Mouse (Mus musculus) small intestine, adult 2 months (tissue): Measurements from ENCODE around the gene Obscn. TPM values are rescaled to one million over a fixed set of nuclear protein-coding genes. Genes with fewer than 3 reads are reported as not detected.

ENCODE experiments used
- H3K27ac ChIP-seq: fragments of 200-500 bp; 2 replicates; pipeline ENCODE4 v1.5.1; 2012; ENCODE audit warnings: low read depth, low read length, control low read depth, inconsistent platforms; ENCODE audit not compliant: insufficient read depth
- H3K27me3 ChIP-seq: fragments of 200-500 bp; 2 replicates; pipeline ENCODE4 v1.6.1; 2012; ENCODE audit warnings: mild to moderate bottlenecking, moderate library complexity, low read length, inconsistent platforms; ENCODE audit not compliant: control insufficient read depth, insufficient read depth
- H3K36me3 ChIP-seq: fragments of 200-500 bp; 2 replicates; pipeline ENCODE4 v1.6.1; 2012; ENCODE audit warnings: mild to moderate bottlenecking, low read length, control low read depth, inconsistent platforms; ENCODE audit not compliant: control insufficient read depth, insufficient read depth
- H3K4me1 ChIP-seq: fragments of 200-500 bp; 2 replicates; pipeline ENCODE4 v1.6.1; 2012; ENCODE audit warnings: low read length, inconsistent platforms, mixed read lengths; ENCODE audit not compliant: control insufficient read depth, insufficient read depth, insufficient read length
- H3K4me3 ChIP-seq: fragments of 200-500 bp; 2 replicates; pipeline ENCODE4 v1.5.1; 2012; ENCODE audit warnings: low read depth, mild to moderate bottlenecking, control low read depth, inconsistent platforms, low read length, moderate library complexity
- CTCF ChIP-seq: fragments of 200-500 bp; IDR thresholded peaks from 2 replicates; pipeline ENCODE4 v1.5.1; 2012; ENCODE audit warnings: low read depth, mild to moderate bottlenecking, control low read depth, inconsistent platforms, low read length, moderate library complexity, mixed read lengths; ENCODE audit not compliant: insufficient replicate concordance, insufficient read length; ENCODE audit errors: extremely low read depth
- POLR2A ChIP-seq: fragments of 200-500 bp; IDR thresholded peaks from 2 replicates; pipeline ENCODE4 v1.6.1; 2012; ENCODE audit warnings: low read depth, mild to moderate bottlenecking, control low read depth, inconsistent platforms, low read length, moderate library complexity
- WGBS: fragments of 180-500 bp; shearing (Covaris S2); methylation state at CpG from one replicate; pipeline ENCODE4 v1.1.7; 2018; 5-methylcytosine and 5-hydroxymethylcytosine counted together
- polyA plus RNA-seq: library from polyadenylated mRNA; depleted of rRNA; stranded (reverse); fragments of >200 nt; gene quantifications from 2 replicates; pipeline ENCODE4 v1.2.3, GENCODE M21; 2012

Gene Obscn
- polyA plus RNA-seq, 1 experiment: 1.2 TPM

DNA sequence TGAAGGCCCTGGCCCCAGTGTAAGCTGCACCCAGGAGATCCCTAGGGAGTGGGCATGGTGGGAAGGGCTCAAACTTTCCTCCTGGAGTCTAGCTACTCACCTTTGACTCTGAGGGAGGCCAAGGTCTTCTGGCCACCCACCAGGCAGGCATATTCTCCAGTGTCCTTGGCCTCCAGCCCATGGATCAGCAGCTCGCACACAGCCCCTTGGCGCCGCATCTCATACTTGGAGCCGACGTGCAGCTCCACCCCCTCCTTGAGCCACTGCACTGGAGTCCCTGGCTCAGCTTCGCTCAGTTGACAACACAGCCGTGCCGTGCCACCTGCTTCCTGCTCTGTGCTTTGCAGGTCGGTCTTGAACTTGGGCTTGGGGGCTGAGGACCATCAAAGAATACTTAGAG, 85.2 kb downstream of the Obscn start:
- TF ChIP-seq POLR2A: no peak
- TF ChIP-seq CTCF: no peak
- Histone ChIP-seq H3K27me3 (no peaks in the 10 kb centered on the region), H3K4me1 (no peaks in the 10 kb centered on the region), H3K4me3 (no peak overlapping the region), H3K27ac (no peak overlapping the region), H3K36me3 (no peaks in the 10 kb centered on the region)
- WGBS: 70% methylated on average over 9 of the region's 9 CpGs

DNA sequence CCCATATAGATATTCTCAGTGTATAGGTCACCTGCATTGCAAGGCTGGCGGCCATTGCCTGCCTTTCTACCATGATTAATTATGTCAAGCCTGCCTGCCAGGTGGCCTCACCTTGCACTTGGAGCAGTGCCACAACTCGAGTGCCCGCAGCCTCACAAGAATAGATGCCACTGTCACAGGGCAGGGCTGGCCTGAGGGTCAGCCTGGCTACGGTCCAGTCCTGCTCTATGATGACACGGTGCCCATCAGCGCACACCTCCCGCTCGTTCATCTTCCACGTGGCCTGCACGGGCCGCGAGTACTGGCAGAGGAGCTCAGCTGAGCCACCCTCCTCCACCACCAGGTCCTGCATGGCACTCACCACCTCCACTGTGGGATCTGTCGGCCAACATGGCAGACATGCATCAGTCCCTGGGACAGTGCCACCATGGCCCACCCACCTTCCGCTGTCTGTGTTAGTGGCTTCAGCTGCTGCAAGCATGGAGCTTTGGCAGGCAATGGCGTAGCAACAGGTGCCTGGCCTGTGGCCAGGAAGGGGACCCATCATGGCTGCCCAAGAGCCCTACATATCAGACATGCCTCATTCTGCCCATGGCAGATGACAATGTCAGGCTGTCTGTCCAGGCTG, 91.4 kb downstream of the Obscn start:
- 76% methylated on average over 15 of the region's 15 CpGs for WGBS
- H3K36me3 ChIP-seq: no peaks in the 10 kb centered on the region

DNA sequence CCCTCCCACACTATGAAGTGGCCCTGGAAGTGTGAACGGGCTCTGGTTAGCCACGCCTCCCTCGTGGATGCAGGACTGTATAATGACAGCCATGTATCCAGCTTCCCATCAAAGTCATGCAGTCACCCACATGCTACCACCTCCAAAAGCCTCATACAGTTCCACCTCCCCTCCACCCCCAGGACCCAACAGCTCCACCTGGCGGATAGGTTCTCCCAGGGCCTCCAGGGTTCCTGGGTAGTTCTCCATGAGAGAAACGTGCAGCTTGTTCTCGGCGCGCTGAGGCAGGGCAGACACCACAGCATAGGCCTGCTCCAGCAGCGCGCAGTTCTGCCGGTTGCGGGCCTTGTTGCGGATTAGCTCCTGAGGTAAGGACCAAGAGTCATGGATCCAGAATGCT, 107.2 kb downstream of the Obscn start:
- no peak overlapping the region for H3K4me3 ChIP-seq
- WGBS: 83% methylated on average over 13 of the region's 13 CpGs
- no peaks in the 10 kb centered on the region for H3K4me1 ChIP-seq

More for the DNA sequence above, 91.4 kb downstream of the Obscn start:
- Histone ChIP-seq H3K27ac (no peak overlapping the region), H3K27me3 (no peaks in the 10 kb centered on the region), H3K4me3 (no peak overlapping the region), H3K4me1 (no peaks in the 10 kb centered on the region)
- TF ChIP-seq POLR2A: no peak
- TF ChIP-seq CTCF: no peak

DNA sequence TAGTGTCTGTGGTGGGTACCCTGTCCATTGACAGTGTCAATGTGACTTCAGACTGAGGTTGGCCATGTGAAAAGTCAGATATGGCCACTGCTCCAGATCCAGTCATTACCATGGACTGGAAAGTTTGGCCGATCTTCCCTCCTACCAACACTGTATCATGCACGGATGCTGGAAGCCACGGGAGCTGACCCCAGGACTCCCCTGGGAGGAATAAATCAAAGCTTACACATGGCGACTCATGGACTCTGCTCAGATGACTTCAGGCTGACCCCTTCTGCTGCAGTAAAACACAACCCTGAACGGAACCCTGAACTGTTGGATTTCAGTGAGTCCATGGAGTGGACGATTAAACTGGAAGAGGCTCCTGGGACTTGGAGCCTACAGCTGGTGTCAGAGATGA, 109.8 kb downstream of the Obscn start:
- H3K27me3 ChIP-seq: no peaks in the 10 kb centered on the region
- TF ChIP-seq POLR2A (no peak), CTCF (no peak)

More for the DNA sequence above, 107.2 kb downstream of the Obscn start:
- H3K27ac ChIP-seq: no peak overlapping the region
- no peaks in the 10 kb centered on the region for H3K27me3 ChIP-seq
- H3K36me3 ChIP-seq: no peaks in the 10 kb centered on the region
- TF ChIP-seq CTCF (peak; percentile 14; the same call in 1 of the 2 replicates), POLR2A (no peak)

DNA sequence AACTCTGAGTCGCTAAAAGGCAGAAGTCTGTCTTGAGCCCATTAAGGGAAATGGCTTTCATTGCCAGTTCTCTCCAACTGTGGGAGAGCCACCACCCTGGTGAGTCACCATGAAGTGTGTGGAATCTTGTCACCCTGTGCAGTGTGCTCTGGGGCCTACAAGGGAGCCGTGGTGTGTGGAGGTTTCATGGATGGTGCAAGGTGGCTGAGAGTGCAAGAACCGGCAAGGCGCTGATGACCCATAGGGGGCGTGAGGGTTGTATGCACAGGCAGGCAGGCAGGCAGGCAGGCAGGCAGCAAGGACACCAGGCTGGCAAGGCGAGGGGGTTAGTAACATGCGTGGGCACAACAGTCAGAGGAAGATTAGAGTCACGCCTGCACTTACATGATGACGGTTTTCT, 121.2 kb downstream of the Obscn start:
- H3K4me3 ChIP-seq: no peak overlapping the region
- no peaks in the 10 kb centered on the region for H3K36me3 ChIP-seq
- no peak overlapping the region for H3K27ac ChIP-seq
- WGBS: 27% methylated on average over 9 of the region's 9 CpGs
- TF ChIP-seq POLR2A (no peak), CTCF (peak; percentile 29; the same call in 1 of the 2 replicates)
- no peaks in the 10 kb centered on the region for H3K27me3 ChIP-seq
- no peaks in the 10 kb centered on the region for H3K4me1 ChIP-seq

More for the DNA sequence above, 109.8 kb downstream of the Obscn start:
- H3K4me1 ChIP-seq: no peaks in the 10 kb centered on the region
- no peaks in the 10 kb centered on the region for H3K36me3 ChIP-seq
- H3K27ac ChIP-seq: no peak overlapping the region
- 62% methylated on average over 6 of the region's 6 CpGs for WGBS
- no peak overlapping the region for H3K4me3 ChIP-seq

DNA sequence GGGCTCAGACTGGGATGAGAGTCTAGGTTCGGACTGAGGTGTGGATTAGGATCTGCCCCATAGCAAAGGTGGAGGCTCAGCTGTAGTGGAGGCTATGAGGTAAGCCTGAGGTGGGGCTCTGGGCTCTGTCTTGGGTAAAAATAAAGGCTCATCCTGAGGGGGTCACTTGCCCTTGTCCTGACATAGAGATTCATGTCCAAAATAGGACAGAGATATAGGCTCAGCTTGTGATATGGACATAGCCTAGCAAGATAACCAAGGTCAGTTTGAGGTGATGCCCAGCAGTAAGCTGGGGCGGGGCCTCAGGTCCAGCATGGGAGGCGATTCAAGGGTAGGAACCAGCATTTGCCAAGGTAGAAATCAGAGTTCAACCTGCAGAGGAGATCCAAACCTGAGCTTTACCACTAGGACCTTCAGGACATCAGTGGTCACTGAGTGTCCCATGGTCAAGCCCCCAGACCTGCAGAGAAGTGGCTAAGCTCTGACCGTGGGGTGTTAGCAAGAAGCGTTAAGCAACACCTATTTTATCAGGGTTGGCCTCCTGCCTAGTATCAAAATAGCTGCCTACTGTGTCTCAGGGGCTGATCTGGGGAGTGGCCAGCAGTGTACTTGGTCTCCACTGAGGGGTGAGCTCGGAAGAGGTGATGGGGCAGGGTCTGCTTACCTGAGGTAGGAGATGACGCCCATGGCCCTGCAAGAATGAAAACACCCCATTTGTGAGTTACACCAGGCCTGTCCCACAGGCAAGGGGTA, 133.7 kb downstream of the Obscn start:
- Histone ChIP-seq H3K27ac (no peak overlapping the region), H3K27me3 (no peaks in the 10 kb centered on the region), H3K36me3 (no peaks in the 10 kb centered on the region), H3K4me3 (no peak overlapping the region), H3K4me1 (no peaks in the 10 kb centered on the region)
- 71% methylated on average over 7 of the region's 7 CpGs for WGBS
- TF ChIP-seq CTCF: no peak
- no peak for TF ChIP-seq POLR2A

DNA sequence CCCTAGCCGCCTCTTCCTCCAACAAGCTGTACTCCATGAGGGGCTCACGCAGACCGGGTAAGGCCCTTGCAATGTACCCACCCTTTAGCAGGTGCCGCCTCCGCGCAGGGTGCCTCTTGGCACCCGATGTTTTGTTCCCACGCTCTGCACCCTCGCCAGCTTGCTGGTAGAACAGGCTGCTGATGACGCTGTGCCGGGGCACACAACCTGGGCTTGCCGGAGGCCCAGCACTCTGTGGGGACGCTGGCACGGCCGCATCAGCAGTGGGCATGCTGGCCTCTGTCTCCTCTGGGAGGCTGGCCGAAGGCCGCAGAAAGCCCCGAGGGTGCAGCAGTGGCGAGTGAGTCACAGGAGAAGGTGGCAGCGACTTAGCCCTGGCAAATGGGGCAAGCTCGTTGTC, 135.6 kb downstream of the Obscn start:
- WGBS: 93% methylated on average over 21 of the region's 21 CpGs

More for the DNA sequence above, 135.6 kb downstream of the Obscn start:
- Histone ChIP-seq H3K27ac (no peak overlapping the region), H3K4me1 (0 out of 2 replicates have a peak, but pooled peaks cover 1% of the 10 kb centered on the region), H3K36me3 (no peaks in the 10 kb centered on the region), H3K4me3 (no peak overlapping the region), H3K27me3 (no peaks in the 10 kb centered on the region)
- TF ChIP-seq POLR2A (no peak), CTCF (no peak)
